Comparison of ENCODE assay signal across 10 mouse cellular contexts in genomic region chr11:84826185-84826584, GRCm38 (mm10). TPM values are rescaled to one million over a fixed set of nuclear protein-coding genes. Genes with fewer than 3 reads are reported as not detected.
A peak's percentile ranks its signal among the peaks of the same experiment; 100 is the strongest.
DNase-seq lines count a peak whose midpoint lies in the region; ATAC-seq lines count a peak whose summit lies in the region.
"Had no signal": no experiment of that assay in that cellular context is flagged by ENCODE, and none has a peak within 500 bp of the region (broad histone marks: within the 10 kb centered on the region; RNA-seq: fewer than 3 reads in every experiment).

No protein-coding gene starts in this region.

- H3K27ac ChIP-seq in hindbrain, embryonic 14.5 days: no peak overlapping the region
- H3K27ac ChIP-seq in forebrain, embryonic 12.5 days: no peak overlapping the region
- H3K27ac ChIP-seq: midbrain, embryonic 12.5 days had no signal

- no peak overlapping the region for H3K4me3 ChIP-seq in hindbrain, embryonic 14.5 days (replicated peaks; ENCODE audit: low read length)
- H3K4me3 ChIP-seq in forebrain, embryonic 12.5 days (replicated peaks): no peak overlapping the region
- H3K4me3 ChIP-seq: midbrain, embryonic 12.5 days had no signal

- peak; percentile 53 for DNase-seq in ovary, adult 18-20 months (ENCODE audit: low spot score)
- no peak for DNase-seq in ovary, postnatal 10 days (ENCODE audit: low spot score)
- peak; percentile 85 to 92 for DNase-seq in cerebellum, postnatal 25 days
- peak; percentile 62 for DNase-seq in heart, postnatal 25 days (ENCODE audit: low spot score)
- peak; percentile 45 for DNase-seq in liver
- peak; percentile 41 for DNase-seq in right cerebral cortex, postnatal 4 days
- DNase-seq in hindbrain, embryonic 14.5 days (ENCODE audit: low spot score): no peak

- intact Hi-C loops in heart, postnatal 25 days (cut with DNase I): no loop called here

- WGBS in hindbrain, embryonic 14.5 days: 64% methylated on average over 3 of the region's 3 CpGs
- WGBS in forebrain, embryonic 12.5 days: 85% methylated on average over 3 of the region's 3 CpGs

- no peak overlapping the region for H3K9ac ChIP-seq in hindbrain, embryonic 14.5 days
- no peak overlapping the region for H3K9ac ChIP-seq in forebrain, embryonic 12.5 days
- H3K9ac ChIP-seq: midbrain, embryonic 12.5 days had no signal

- no peaks in the 10 kb centered on the region for H3K4me1 ChIP-seq in hindbrain, embryonic 14.5 days (replicated peaks; ENCODE audit: control insufficient read depth, insufficient read depth, low read length)
- H3K4me1 ChIP-seq in forebrain, embryonic 12.5 days: peaks cover 16% of the 10 kb centered on the region

- no peaks in the 10 kb centered on the region for H3K27me3 ChIP-seq in hindbrain, embryonic 14.5 days (ENCODE audit: control insufficient read depth, insufficient read depth, low read length)
- H3K27me3 ChIP-seq in forebrain, embryonic 12.5 days: no peaks in the 10 kb centered on the region
- H3K27me3 ChIP-seq: midbrain, embryonic 12.5 days; Patski had no signal

- H3K4me2 ChIP-seq in hindbrain, embryonic 14.5 days (replicated peaks): no peak overlapping the region
- H3K4me2 ChIP-seq in forebrain, embryonic 12.5 days: no peak overlapping the region
- H3K4me2 ChIP-seq: midbrain, embryonic 12.5 days had no signal

- no peaks in the 10 kb centered on the region for H3K9me3 ChIP-seq in hindbrain, embryonic 14.5 days (ENCODE audit: control insufficient read depth, low read length)
- no peaks in the 10 kb centered on the region for H3K9me3 ChIP-seq in forebrain, embryonic 12.5 days
- H3K9me3 ChIP-seq: midbrain, embryonic 12.5 days had no signal

- ATAC-seq in hindbrain, embryonic 14.5 days (ENCODE audit: low FRiP score): no peak
- no peak for ATAC-seq in forebrain, embryonic 12.5 days (ENCODE audit: low FRiP score)
- ATAC-seq: Patski had no signal

- H3K36me3 ChIP-seq in hindbrain, embryonic 14.5 days (replicated peaks; ENCODE audit: control insufficient read depth, insufficient read depth): 0 out of 2 replicates have a peak, but pooled peaks cover 3% of the 10 kb centered on the region
- H3K36me3 ChIP-seq in forebrain, embryonic 12.5 days (replicated peaks): peaks cover 10% of the 10 kb centered on the region

RNA-seq across cellular contexts. Expression of gene Dhrs11, which starts 2.6 kb away (rescaled TPM):
- total RNA-seq in heart, postnatal 25 days (2021): 100 to 1,000 TPM; 106 to 108 TPM
- polyA plus RNA-seq in hindbrain, embryonic 14.5 days (2014; fragmentation: Nextera tagmentation; extraction: Ambion mirVana): 10.2 and 10.5 TPM in 2 replicates
- 4.8 and 5.8 TPM in 2 replicates for polyA plus RNA-seq in forebrain, embryonic 12.5 days (2016; fragmentation: Nextera tagmentation; extraction: Ambion mirVana)

RNA-seq across cellular contexts. Expression of gene Mrm1, which starts 6.9 kb away (rescaled TPM):
- total RNA-seq in heart, postnatal 25 days (2021): 10 to 100 TPM; 17.1 to 17.9 TPM
- 12.2 and 16.0 TPM in 2 replicates for polyA plus RNA-seq in hindbrain, embryonic 14.5 days (2014; fragmentation: Nextera tagmentation; extraction: Ambion mirVana)
- polyA plus RNA-seq in forebrain, embryonic 12.5 days (2016; fragmentation: Nextera tagmentation; extraction: Ambion mirVana): 10.5 and 10.7 TPM in 2 replicates

RNA-seq across cellular contexts. Expression of gene Ggnbp2, which starts 44.4 kb away (rescaled TPM):
- total RNA-seq in heart, postnatal 25 days (2021): 10 to 100 TPM; 41.2 to 46.8 TPM
- polyA plus RNA-seq in hindbrain, embryonic 14.5 days (2014; fragmentation: Nextera tagmentation; extraction: Ambion mirVana): 67.6 and 69.7 TPM in 2 replicates
- 64.9 and 71.6 TPM in 2 replicates for polyA plus RNA-seq in forebrain, embryonic 12.5 days (2016; fragmentation: Nextera tagmentation; extraction: Ambion mirVana)

RNA-seq across cellular contexts. Expression of gene Myo19, which starts 53.8 kb away (rescaled TPM):
- total RNA-seq in heart, postnatal 25 days (2021): 1 to 10 TPM; 5.7 to 7.3 TPM
- 6.0 and 6.1 TPM in 2 replicates for polyA plus RNA-seq in hindbrain, embryonic 14.5 days (2014; fragmentation: Nextera tagmentation; extraction: Ambion mirVana)
- 8.3 and 9.7 TPM in 2 replicates for polyA plus RNA-seq in forebrain, embryonic 12.5 days (2016; fragmentation: Nextera tagmentation; extraction: Ambion mirVana)

RNA-seq across cellular contexts. Expression of gene Pigw, which starts 53.9 kb away (rescaled TPM):
- total RNA-seq in heart, postnatal 25 days (2021): 1 to 10 TPM; 5.4 to 6.4 TPM
- polyA plus RNA-seq in hindbrain, embryonic 14.5 days (2014; fragmentation: Nextera tagmentation; extraction: Ambion mirVana): 2.7 and 3.1 TPM in 2 replicates
- polyA plus RNA-seq in forebrain, embryonic 12.5 days (2016; fragmentation: Nextera tagmentation; extraction: Ambion mirVana): 2.9 and 3.5 TPM in 2 replicates

Comparison
In these comparisons a context has a peak if more than half of its experiments do, and no peak if none do; other contexts are left out.
1. DNase-seq: peak in ovary, adult 18-20 months (single experiment), cerebellum, postnatal 25 days (2 of 2), heart, postnatal 25 days (single experiment), liver (single experiment) and right cerebral cortex, postnatal 4 days (single experiment); none in ovary, postnatal 10 days (single experiment) and hindbrain, embryonic 14.5 days (single experiment).